Mouse (Mus musculus) G1E (cell line): Measurements from ENCODE around the gene Smndc1.

Experiments
- CTCF ChIP-seq: IDR thresholded peaks from 2 replicates; pipeline ENCODE4 v1.5.1; 2012; ENCODE audit warnings: low read depth, low read length, inconsistent platforms, mixed read lengths
- TAL1 ChIP-seq: conservative IDR thresholded peaks from 2 replicates; pipeline ENCODE4 v1.6.1; 2012; ENCODE audit warnings: low read depth, low read length, inconsistent platforms, mixed read lengths

DNA sequence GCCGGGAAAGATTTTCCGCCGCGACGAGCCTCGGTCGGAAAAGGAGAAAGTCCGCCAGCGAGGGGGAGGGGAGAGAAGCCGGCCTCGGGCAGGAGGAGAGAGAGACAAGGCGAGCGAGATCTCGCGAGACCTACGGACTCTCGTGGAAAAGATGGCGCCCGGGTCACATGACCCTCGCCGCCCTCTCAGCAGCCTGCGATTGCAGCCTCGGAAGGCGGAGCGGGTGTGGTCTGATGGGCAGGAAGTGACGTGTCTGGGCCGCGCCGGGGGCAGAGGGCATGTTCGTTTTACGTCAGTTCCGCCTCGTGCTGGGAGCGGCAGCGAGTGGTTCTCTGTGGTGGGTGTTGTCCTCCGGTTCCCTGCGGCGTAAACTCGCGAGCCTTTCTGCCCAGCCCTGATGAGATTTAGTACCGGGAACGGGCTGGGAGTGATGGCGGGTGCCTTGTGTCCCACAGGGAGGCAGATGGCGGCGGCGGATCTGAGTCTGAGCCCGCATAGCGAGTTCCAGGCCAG lies at the start of gene Smndc1:
- TF ChIP-seq TAL1: no peak
- TF ChIP-seq CTCF: no peak
